Mouse (Mus musculus) CH12.LX (cell line): ENCODE data around the gene Tmcc1. TPM values are rescaled to one million over a fixed set of nuclear protein-coding genes. Genes with fewer than 3 reads are reported as not detected.

Experiments
- DNase-seq: peaks from one replicate; pipeline ENCODE4 v3.0.0-alpha.2; 2013; ENCODE audit errors: extremely low read depth
- H3K27ac ChIP-seq: 2 replicates; pipeline ENCODE4 v1.5.1; 2012; ENCODE audit warnings: low read depth, mild to moderate bottlenecking, control low read depth, moderate library complexity; ENCODE audit not compliant: insufficient read depth
- H3K27me3 ChIP-seq: replicated peaks from 2 replicates; pipeline ENCODE3; 2012; ENCODE audit warnings: inconsistent platforms
- H3K36me3 ChIP-seq, 2 experiments: replicated peaks in 1 of 2; 2 replicates each; pipeline versions ENCODE3 to v1.6.1; 2012; ENCODE audit warnings: inconsistent platforms in 1 of 2, low read length in 1 of 2, mild to moderate bottlenecking in 1 of 2, mixed read lengths in 1 of 2, moderate library complexity in 1 of 2; ENCODE audit not compliant: control insufficient read depth in 1 of 2, insufficient read depth in 1 of 2
- H3K4me1 ChIP-seq, 2 experiments: 2 replicates each; pipeline ENCODE4 v1.6.1; 2012; ENCODE audit warnings: inconsistent platforms in 1 of 2, moderate library complexity in 1 of 2; ENCODE audit not compliant: insufficient read depth in 2 of 2, control insufficient read depth in 1 of 2
- H3K4me2 ChIP-seq: 2 replicates; pipeline ENCODE4 v1.6.1; 2012; ENCODE audit warnings: low read depth, mild to moderate bottlenecking, control low read depth; ENCODE audit not compliant: poor library complexity, insufficient read depth, severe bottlenecking
- H3K4me3 ChIP-seq, 3 experiments: fragments of 150-350 bp in 1 of 3; sonication (generic) in 1 of 3; replicated peaks in 1 of 3; 2 replicates each; pipeline versions ENCODE3 to v1.5.1; 2011 to 2012; ENCODE audit warnings: low read depth in 2 of 3, low read length in 2 of 3, mild to moderate bottlenecking in 2 of 3, moderate library complexity in 2 of 3, control low read depth in 1 of 3, improper control_type of control experiment in 1 of 3, inconsistent platforms in 1 of 3, mixed read lengths in 1 of 3; ENCODE audit not compliant: poor library complexity in 1 of 3
- H3K79me2 ChIP-seq: replicated peaks from 2 replicates; pipeline ENCODE4 v1.6.1; 2012; ENCODE audit warnings: mild to moderate bottlenecking, moderate library complexity; ENCODE audit not compliant: control insufficient read depth, poor library complexity, insufficient read depth, severe bottlenecking; ENCODE audit errors: extremely low read depth
- H3K9ac ChIP-seq: 2 replicates; pipeline ENCODE4 v1.6.1; 2012; ENCODE audit warnings: low read depth, mild to moderate bottlenecking, control low read depth, moderate library complexity; ENCODE audit not compliant: insufficient read depth
- H3K9me3 ChIP-seq: replicated peaks from 2 replicates; pipeline ENCODE3; 2012; ENCODE audit warnings: low read length, inconsistent platforms, mixed read lengths
- BHLHE40 ChIP-seq: IDR thresholded peaks from 2 replicates; pipeline ENCODE4 v1.6.1; 2011; ENCODE audit warnings: mild to moderate bottlenecking, low read depth, low read length, improper control_type of control experiment
- CHD2 ChIP-seq: IDR thresholded peaks from 2 replicates; pipeline ENCODE4 v1.6.1; 2011; ENCODE audit warnings: low read length, improper control_type of control experiment
- E2F4 ChIP-seq: IDR thresholded peaks from 2 replicates; pipeline ENCODE4 v1.6.1; 2011; ENCODE audit warnings: low read depth, low read length, improper control_type of control experiment; ENCODE audit not compliant: insufficient replicate concordance
- EP300 ChIP-seq: IDR thresholded peaks from 2 replicates; pipeline ENCODE4 v1.6.1; 2011; ENCODE audit warnings: low read length, improper control_type of control experiment
- JUND ChIP-seq: conservative IDR thresholded peaks from 2 replicates; pipeline ENCODE4 v1.6.1; 2011; ENCODE audit warnings: low read depth, low read length, improper control_type of control experiment
- MAX ChIP-seq: IDR thresholded peaks from 2 replicates; pipeline ENCODE4 v1.6.1; 2011; ENCODE audit warnings: low read length, improper control_type of control experiment
- NRF1 ChIP-seq: IDR thresholded peaks from 2 replicates; pipeline ENCODE4 v1.6.1; 2014; ENCODE audit warnings: low read depth, mild to moderate bottlenecking, inconsistent platforms, low read length, improper control_type of control experiment, moderate library complexity
- POLR2A ChIP-seq: IDR thresholded peaks from 2 replicates; pipeline ENCODE4 v1.6.1; 2011; ENCODE audit warnings: low read depth, mild to moderate bottlenecking, improper control_type of control experiment, low read length
- POLR2AphosphoS2 ChIP-seq: IDR thresholded peaks from 2 replicates; pipeline ENCODE4 v1.6.1; 2011; ENCODE audit warnings: low read depth, low read length, improper control_type of control experiment
- RAD21 ChIP-seq: IDR thresholded peaks from 2 replicates; pipeline ENCODE4 v1.6.1; 2011; ENCODE audit warnings: low read depth, mild to moderate bottlenecking, low read length, improper control_type of control experiment, moderate library complexity
- SMC3 ChIP-seq: IDR thresholded peaks from 2 replicates; pipeline ENCODE4 v1.6.1; 2011; ENCODE audit warnings: low read depth, low read length, improper control_type of control experiment
- TCF12 ChIP-seq: IDR thresholded peaks from 2 replicates; pipeline ENCODE4 v1.6.1; 2014; ENCODE audit warnings: low read depth, mild to moderate bottlenecking, inconsistent platforms, low read length, improper control_type of control experiment
- USF1 ChIP-seq: IDR thresholded peaks from 2 replicates; pipeline ENCODE4 v1.6.1; 2014; ENCODE audit warnings: low read depth, mild to moderate bottlenecking, inconsistent platforms, low read length, improper control_type of control experiment
- ZKSCAN1 ChIP-seq: IDR thresholded peaks from 2 replicates; pipeline ENCODE4 v1.6.1; 2012; ENCODE audit warnings: low read depth, inconsistent platforms, low read length, improper control_type of control experiment, borderline replicate concordance
- ZMIZ1 ChIP-seq: IDR thresholded peaks from 2 replicates; pipeline ENCODE4 v1.6.1; 2012; ENCODE audit warnings: low read depth, mild to moderate bottlenecking, inconsistent platforms, low read length, improper control_type of control experiment
- dilution Hi-C: fragments of 300-500 bp; cut with MboI; formaldehyde crosslinking; loops from 2 replicates; pipeline ENCODE4 v1.14.3; 2020; ENCODE audit warnings: low sequenced_read_pairs; ENCODE audit not compliant: extremely low pct_unique_long_range_greater_than_20kb, extremely low pct_ligation_motif_present
- in situ Hi-C: fragments of 300-500 bp; cut with MboI; formaldehyde crosslinking; loops from 3 replicates; pipeline ENCODE4 v1.14.3; 2019; ENCODE audit warnings: low sequenced_read_pairs, low pct_ligation_motif_present, low pct_unique_long_range_greater_than_20kb, mixed read lengths
- polyA plus RNA-seq: library from polyadenylated mRNA; unstranded; fragments of >175 nt; gene quantifications from 2 replicates; pipeline ENCODE4 v1.2.1, GENCODE M21; 2012; ENCODE audit warnings: low read depth; ENCODE audit not compliant: insufficient read length
- total RNA-seq, 2 experiments: library from RNA; depleted of rRNA; stranded (reverse); fragments of 300-350 nt in 1 of 2; fragments of >200 nt in 1 of 2; gene quantifications; 2 replicates each; pipeline ENCODE4 v1.2.3; 2012 to 2014

Tmcc1 gene
- total and polyA plus RNA-seq, 3 experiments, result 3.6 to 60.8 (median 3.7) TPM

DNA sequence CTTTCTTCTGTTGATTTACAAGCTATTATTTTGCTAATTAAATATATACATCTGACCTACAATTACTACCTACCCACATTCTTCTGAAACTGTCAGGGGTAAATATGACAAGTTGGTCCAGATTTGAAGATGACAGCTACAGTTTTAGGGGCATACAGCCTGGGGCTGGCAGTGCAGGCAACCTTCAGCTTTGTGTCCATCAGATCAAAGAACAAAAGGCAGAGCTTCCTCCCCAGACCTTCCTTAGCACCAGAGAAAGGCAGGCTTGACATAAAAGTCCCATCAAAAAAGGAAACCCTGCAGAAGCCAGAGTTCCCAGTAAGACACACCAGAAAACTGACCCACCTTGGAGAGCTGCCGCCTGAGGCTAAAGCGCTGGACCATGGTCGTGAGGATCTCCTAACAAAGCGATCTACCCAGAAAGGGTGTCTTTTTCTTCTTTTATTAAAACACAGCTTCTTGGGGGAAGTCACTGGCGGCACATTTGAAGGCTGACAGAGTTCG lies 86.3 kb downstream of the Tmcc1 start:
- Histone ChIP-seq H3K4me1 (no peaks in the 10 kb centered on the region), H3K36me3 (peaks cover 0 to 9% of the 10 kb centered on the region in 2 experiments), H3K4me2 (no peak overlapping the region), H3K27me3 (no peaks in the 10 kb centered on the region), H3K4me3 (no peak overlapping the region), H3K79me2 (no peaks in the 10 kb centered on the region), H3K9me3 (no peaks in the 10 kb centered on the region), H3K27ac (no peak overlapping the region), H3K9ac (no peak overlapping the region)
- TF ChIP-seq POLR2AphosphoS2 (no peak), ZKSCAN1 (no peak), TCF12 (no peak), RAD21 (no peak)
- in situ Hi-C loops (no loop called here), dilution Hi-C loops (no loop called here)
- DNase-seq, result no peak

DNA sequence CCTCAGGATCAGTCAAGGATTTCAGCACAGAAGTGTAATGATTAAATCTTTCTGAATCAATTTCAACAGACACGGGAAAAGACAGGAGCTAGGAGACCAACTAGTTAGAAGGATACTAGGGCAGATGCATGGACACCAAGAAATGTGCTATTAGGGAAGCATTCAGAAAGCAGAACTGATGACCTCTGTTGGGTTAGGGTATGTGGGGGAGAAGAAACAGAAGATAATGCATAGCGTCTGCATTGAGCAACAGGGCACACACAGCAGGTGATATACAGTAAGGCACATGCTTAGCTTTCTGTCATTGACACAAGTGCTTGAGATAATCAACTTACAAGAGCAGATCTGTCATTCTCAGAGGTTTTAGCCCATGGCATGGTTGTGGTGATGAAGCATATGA lies 95.7 kb downstream of the Tmcc1 start:
- no peak overlapping the region for H3K27ac ChIP-seq
- H3K79me2 ChIP-seq, result no peaks in the 10 kb centered on the region
- dilution Hi-C loops (no loop called here), in situ Hi-C loops (no loop called here)
- no peak overlapping the region for H3K4me2 ChIP-seq
- DNase-seq, result no peak
- TF ChIP-seq ZMIZ1 (no peak), POLR2A (no peak), MAX (no peak), USF1 (no peak), CHD2 (no peak), EP300 (no peak), BHLHE40 (no peak), E2F4 (no peak), ZKSCAN1 (no peak), NRF1 (no peak), JUND (no peak), SMC3 (no peak)
- TF ChIP-seq, all 38 proteins: peak for 0
- no peaks in the 10 kb centered on the region for H3K9me3 ChIP-seq
- H3K27me3 ChIP-seq, result no peaks in the 10 kb centered on the region
- no peak overlapping the region for H3K4me3 ChIP-seq
- peaks cover 0 to 4% of the 10 kb centered on the region in 2 experiments; a peak in 1 of 4 replicates for H3K4me1 ChIP-seq
- peaks cover 0 to 2% of the 10 kb centered on the region in 2 experiments for H3K36me3 ChIP-seq
- no peak overlapping the region for H3K9ac ChIP-seq

DNA sequence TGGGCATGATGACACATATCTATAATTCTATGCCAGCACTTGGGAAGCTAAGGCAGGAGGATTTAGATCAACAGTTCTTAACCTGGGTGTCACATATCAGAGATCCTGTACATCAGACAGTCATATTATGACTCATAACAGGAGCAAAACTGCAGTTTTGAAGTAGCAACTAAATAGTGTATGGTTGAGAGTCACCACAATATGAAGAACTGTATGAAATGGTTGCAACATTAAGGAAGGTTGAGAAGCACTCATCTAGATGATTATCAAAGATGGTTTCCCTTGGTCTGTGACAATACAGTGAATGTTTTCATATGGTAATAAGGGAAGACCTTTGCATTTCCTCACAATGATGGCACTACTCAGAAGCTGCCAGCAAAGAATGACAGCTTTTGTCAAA lies 103.9 kb downstream of the Tmcc1 start:
- Histone ChIP-seq H3K4me2 (no peak overlapping the region), H3K27ac (no peak overlapping the region), H3K4me1 (peaks cover 0 to 4% of the 10 kb centered on the region in 2 experiments; a peak in 1 of 4 replicates), H3K36me3 (no peaks in the 10 kb centered on the region), H3K27me3 (no peaks in the 10 kb centered on the region), H3K9me3 (no peaks in the 10 kb centered on the region), H3K9ac (no peak overlapping the region), H3K79me2 (no peaks in the 10 kb centered on the region), H3K4me3 (no peak overlapping the region)
- DNase-seq, result no peak
- TF ChIP-seq NRF1, result no peak
- dilution Hi-C loops, result no loop called here
- in situ Hi-C loops, result no loop called here
